Mouse (Mus musculus) heart, adult 8-10 months (tissue): ENCODE results near the gene Msh5. TPM values are rescaled to one million over a fixed set of nuclear protein-coding genes. Genes with fewer than 3 reads are reported as not detected.
"Not testable (repeated sequence)": the region's sequence is repeated elsewhere in the genome, so short reads cannot be mapped to it uniquely, and the experiment has no call there.

Experiments used
- DNase-seq: peaks from one replicate; pipeline ENCODE4 v3.0.0; 2022; ENCODE audit warnings: low spot score
- total RNA-seq, 4 experiments: library from RNA; stranded (reverse); gene quantifications; 2 replicates each; pipeline ENCODE4 v1.2.4; 2022

The Msh5 gene
- total RNA-seq, 4 experiments from 2014 or later: 0.33 to 0.56 TPM; not detected in 2

DNA sequence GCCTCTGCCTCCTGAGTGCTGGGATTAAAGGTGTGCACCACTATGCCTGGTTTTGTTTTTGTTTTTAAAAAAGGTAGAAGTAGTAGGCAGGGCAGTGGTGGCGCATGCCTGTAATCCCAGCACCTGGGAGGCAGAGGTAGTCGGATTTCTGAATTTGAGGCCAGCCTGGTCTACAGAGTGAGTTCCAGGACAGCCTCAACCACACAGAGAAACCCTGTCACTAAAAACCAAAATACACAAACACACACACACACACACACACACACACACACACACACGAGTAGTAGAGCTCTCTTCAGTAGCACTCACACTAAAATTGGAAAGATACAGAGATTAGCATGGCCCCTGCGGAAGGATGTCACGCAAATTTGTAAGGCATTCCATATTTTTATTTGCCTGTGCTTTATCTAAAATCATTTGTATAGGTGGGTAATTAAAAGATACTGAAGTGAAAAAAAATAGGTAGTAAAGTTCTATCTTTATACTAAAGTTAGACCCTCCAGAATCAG is 2.4 kb upstream of the Msh5 start:
- no peak for DNase-seq

DNA sequence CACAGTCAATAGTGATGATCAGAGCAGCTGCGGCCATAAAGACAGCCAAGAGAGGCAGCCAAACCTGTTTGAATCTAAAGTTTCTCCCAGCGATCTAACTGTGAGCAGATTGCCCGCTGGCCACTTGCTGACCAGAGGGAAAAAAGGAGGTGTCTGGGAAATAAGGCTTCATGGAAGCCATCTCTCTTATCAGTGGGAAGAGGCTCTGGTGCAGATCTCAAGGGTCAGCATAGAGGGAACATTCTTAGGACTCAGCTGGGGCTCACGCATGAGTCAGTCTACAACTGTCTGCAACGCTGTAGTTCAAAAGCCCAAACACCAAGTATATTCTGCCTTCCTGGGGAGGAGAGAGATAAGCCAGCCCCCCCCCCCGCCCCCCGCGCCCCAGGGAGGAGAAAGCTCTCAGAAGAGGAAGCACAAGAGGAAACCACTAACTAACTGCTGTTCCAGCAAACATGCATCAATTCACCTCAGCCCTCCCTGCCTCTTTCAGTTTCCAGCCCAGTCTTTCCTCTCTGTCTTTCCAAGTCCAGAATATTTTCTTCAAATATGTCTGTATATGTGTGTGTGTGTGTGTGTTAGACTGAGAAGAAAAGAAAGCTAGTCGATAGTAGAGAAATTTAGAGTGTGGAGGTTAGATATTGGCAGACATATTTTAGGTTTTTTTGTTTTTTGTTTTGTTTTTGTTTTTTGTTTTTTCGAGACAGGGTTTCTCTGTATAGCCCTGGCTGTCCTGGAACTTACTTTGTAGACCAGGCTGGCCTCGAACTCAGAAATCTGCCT is 1.8 kb upstream of the Msh5 start:
- DNase-seq: no peak

DNA sequence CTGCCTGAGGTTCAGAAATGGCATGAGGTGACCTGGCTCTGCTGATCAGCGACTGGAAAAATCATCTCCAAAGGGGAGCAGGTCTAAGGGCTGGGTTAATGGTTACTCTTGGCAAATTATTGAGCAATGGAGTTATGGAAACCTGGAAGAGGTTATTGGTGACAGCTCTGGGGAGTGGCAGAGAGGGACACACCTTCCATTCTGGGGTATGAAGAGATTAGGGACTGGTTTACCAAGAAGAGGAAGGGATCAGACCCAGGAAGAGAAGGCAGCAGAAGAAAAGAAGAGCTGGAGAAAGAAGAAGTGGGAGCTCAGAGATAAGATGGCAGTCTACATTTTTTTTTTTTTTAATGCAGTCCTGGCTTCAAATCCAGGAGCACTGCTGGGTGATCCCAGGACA is 1.1 kb upstream of the Msh5 start:
- DNase-seq: no peak

DNA sequence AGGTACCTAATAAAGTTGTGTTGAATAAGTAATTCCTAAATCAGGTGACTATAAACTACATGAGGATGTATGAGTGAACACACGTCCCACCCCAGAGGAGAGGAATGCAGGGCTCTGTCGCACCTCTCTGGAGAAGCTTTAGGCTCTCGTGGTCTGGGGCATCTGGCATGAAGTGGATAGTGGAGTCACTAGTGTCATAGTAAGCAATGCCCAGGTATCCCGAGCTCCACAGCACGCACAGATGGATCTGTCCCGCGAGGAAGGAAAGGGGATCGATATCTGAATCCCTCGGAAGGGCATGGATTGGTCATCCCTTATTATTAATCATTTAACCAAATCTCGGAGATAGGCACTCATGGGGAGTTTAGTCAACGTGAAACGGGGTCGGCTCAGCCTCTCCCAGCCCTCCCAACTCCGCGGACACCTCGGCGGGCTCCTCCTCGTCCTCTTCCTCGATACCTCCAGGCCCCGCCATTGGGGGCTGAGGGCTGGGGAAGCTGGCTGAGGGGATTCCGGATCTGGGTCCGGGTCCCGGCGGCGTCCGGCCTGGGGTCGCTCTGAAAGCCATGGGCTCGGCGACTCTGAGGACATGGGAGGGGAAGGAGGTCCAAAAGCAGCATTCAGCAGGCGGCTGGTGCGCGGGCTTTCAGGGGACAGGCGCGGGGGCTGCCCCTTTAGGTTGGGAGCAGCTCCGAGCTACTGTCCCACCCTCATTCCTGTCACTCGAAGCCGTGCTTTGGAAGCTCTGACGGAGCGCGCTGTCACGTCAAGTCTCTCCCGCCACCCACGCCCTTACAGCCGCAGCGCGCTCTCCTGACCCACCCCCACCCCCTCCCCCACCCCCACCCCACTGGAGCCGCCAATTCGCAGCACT is 501 bp downstream of the Msh5 start:
- DNase-seq: no peak

DNA sequence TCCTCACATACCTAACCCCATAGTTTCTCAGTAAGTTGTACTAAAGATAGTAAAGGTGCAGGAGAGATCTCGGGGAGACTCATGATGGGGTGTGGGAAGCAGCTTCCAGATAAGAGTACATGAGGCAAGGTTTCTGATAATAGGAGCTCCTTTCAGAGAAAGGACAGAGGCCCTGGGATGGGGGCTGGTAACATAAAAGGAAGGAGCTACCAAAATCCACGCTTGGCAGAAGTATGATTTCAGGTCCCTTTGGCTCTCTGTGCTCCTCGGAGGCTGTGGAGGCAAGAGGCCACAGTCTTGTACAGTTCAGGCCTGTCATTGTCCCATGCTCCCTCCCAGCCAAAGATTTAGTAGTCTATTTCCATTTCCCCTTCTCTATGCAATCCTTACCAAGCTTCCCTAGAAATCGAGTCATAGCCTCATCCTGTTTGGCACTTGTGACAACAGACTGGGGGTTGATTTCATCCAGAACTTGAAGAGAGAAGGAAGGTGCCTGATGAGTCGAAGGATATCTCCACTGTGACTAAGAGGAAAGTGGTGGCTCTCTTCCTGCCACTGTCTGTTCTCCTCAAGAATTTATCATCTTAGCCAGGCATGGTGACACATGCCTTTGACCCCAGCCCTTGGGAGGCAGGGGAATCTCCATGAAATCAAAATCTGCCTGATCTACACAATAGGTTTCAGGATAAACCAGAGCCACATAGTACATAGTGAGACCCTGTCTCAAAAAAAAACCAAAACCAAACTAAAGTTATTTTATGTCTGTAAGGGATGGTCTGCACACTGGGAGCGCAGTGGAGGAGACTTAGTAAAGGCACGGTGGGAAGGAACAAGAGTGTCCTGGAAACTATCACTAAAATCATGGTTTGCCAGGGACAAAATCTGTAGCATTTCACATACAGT is 1.4 kb downstream of the Msh5 start:
- no peak for DNase-seq

DNA sequence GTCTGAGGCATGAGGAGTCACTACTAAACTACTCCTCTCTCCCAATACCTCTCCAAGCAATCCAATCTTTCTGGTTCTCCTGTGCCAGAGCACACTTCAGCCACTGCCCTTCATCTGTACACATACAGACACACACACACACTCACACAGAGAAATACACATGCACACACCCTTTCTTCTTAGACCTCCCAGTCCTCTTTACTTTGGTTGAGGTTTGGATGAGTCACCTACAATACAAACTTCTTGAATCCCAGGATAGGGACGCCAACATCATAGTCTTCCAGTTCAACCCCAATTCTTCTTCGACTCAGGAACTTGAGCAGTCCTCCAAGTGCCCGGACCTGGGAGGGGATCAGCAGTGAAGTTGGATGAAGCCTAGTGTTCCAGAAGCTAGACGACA is 2.8 kb downstream of the Msh5 start:
- DNase-seq: no peak

DNA sequence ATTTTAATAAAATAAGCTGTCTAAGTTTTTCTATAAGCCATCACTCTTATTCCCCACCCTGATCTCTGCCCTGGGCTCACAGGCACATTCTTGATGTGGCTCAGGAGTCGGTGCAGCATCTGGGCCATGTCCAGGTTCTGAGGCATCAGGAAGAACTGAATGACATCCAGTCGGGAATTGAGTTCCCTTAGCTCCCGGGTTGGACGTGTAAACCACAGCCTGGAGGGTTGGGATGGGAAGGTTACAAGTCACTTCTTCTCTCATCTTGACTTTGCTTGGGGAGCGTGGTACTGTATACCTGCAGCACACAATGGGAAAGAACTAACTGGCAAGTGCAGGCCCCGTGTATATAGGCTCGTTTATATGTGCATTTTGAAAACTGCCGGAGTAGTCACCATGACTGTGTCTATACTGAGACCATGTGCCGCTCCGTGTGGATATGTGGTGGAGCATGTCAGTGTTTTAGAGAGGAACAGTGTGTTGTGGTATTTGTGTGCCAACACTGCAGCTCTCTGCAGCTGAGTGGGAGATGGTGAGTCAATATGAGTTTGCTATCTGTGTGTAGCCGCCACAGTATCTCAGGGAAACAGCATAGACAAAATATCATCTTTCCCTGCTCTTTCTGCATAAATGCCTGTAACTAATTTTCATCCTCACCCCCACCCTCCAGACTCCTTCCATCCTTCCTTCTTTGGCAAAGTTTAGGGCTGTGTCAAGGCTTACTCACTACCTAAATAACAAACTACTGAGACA is 7.2 kb downstream of the Msh5 start:
- no peak for DNase-seq

DNA sequence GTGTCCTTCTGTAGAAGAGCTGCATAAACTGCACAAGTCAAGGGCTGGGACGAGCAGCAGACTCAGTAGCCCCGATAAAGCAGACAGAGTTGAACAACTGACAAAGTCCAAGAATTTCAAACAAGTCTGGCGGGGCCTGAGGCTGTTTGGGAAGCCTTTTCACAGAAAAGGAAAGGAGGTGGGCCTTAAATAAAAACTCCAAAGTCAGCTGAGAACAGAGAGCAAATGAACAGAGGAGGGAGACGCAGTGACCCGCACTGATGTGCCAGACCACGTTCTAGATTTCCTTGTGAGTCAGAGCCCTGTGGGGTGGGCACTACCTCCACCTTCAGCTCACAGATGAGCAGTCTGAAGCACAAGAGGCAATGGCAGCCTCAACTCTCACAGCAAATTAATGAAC is 11.6 kb downstream of the Msh5 start:
- DNase-seq: no peak

DNA sequence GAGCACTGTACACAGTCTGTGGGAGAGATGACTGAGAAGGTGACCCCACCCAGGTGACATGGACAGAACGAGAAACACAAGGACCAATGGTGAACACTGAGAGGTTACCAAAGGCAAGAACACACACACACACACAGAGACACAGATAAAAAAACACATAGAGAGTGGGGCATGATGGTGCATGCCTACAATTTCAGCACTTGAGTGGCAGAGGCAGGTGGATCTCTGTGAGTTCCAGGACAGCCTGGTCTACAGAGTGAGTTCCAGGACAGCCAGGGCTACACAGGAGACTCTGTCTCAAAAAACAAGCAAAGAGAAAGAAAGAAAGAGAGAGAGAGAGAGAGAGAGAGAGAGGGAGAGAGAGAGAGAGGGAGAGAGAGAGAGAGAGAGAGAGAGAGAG is 12.8 kb downstream of the Msh5 start:
- DNase-seq: not testable (repeated sequence)

DNA sequence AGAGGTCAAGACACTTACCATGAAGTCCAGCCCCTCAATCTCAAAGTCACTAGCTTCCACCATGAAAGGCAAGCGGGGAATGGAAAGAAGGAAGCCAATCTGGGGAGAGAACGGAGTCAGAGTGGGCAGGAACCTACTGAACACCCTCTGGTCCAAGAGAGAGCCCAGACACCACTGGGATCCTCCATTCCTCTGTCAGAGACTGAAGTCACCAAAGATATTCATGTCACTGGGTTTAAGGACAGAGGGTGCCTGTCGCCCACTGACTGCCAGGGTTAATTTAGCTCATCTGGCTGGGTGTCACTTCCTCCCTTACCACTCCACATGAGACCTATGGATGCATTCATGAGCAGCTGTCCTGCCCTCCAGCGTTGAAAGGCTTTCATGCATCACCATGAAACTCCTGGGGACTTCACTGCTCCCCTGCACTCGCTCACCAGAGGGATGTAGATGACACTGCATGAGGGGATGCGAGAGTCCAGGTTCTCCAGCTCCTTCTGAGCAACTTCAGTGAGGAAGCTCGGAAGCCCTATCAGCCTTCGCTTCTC is 14.1 kb downstream of the Msh5 start:
- no peak for DNase-seq

DNA sequence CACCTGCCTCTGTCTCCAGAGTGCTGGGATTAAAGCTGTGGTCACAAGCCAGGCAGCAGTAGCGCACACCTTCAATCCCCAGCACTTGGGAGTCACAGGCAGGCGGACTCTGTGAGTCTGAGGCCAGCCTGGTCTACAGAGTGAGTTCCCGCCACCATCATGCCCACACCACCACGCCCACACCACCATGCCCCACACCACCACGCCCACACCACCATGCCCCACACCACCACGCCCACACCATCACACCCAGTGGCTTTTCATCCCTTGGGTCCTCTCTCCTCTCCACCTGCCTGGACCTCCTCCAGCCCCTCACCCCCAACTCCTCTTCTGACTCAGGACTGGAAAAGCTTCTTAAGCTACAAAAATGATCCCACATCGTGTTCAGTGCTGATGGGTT is 14.7 kb downstream of the Msh5 start:
- DNase-seq: no peak

DNA sequence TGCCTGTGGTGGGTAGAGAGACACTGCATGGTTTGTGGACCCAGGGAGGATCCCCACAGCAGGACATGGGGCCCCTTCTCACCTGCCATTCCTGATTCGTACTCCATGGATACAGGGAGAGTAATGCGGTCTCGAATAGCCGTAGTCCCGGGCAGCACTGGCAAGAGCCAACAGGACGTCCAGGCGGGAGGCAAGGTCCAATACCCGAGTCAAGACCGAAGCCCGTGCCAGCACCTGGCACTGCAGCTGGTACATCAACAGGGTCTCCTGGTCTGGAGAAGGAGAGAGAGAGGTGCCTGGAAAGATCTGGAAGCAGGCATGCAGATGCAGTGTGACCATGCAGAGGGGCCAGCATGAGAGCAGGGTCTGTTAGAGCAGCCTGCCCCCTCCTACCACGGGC is 15.3 kb downstream of the Msh5 start:
- no peak for DNase-seq

DNA sequence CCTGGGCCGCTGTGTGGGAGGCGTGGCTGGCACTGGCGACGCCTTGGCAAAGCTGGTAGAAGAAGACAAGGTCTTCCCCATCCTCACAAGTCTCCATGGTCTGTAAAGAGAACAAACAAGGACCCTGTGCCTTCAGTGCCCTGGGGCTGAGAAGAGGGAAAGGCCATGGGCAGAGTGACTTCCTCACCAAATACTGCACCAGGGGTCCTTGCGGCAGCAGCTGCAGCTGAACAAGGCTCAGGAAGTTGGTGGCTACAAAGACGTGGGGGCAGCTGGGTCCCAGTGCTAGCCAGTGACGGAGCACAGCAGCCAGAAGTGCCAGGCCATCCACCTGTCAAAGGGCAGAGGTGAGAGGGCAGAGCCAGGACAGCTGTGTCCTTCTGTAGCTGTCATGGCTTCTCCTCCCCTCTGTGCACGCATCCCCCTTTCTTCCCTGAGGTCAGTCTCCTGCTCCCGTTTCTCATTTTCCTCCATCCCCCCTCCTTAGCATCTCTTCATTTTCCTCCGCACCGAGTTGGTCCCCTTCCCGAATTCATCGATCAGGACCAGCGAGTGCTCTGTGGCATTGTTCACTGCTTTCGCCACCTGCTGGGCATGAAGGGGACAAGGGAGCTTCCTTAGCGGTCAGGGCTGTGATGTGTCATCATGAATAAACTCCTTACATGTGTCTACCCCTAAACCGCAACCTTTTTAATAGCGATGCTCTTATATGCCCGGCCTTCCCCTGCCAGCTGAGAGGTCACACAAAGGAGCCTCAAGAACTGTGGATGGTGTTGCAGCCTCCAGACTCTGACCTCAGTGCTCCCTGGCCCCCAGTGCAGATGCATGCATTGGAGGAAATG is 16.6 kb downstream of the Msh5 start:
- no peak for DNase-seq

DNA sequence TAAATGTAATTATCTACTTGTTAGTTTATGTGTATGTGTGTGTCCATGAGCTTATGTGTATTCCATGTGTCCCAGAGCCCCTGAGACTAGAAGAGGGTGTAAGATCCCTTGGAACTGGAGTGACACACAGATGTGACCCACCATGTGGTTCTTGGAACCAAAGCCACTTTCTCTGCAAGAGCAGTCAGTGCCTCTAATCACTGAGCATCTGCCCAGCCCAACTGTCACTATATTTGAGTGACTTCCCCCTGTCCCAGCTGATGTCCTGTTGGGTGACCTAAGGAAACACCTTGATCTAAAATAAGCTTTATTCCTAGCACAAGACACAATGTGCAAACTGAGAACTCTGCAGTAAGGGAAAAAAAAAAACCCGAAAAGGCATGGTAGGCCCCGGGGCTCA is 18.2 kb downstream of the Msh5 start:
- no peak for DNase-seq

DNA sequence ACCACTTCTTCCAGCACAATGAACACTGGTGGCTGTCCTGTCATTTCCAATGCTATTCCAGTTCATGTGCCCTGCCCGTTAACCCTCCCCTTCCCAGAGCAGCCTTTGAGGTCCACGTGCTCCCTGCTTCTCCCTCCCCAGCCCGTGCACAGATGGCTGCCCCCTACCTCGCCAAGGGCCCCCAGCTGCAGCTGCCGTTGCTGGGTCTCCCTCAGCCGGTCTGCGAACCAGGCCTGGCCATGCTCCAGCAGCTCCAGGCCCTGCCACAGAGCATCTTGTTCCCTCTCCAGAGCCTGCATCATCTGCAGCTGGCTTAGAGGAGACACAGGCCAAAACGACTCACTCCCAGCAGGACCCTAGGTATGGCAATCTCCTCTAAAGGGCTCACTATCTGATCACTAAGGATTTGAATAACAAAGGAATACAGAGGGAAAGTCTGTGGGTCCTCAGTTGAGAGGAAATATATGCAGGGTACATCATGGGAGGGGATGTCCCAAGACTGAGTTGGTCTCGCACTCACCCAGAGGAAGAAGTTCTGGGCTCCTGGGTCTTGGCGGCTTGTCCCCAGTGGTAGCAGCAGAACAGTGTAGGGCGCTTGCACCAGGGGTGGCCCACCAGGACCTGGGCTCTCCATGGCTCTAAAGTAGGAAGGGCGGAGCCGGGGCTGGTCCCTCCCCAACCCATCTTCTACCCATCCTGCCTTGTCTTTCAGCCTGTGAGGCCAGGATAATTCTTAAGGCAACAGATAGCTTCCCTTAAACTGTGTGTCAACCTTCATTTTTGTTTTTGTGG is 19.1 kb downstream of the Msh5 start, which contains the start of gene Sapcd1:
Gene Sapcd1, minus strand, starts transcription at position 740 of the 792 bp plus-strand sequence.
- no peak for DNase-seq

DNA sequence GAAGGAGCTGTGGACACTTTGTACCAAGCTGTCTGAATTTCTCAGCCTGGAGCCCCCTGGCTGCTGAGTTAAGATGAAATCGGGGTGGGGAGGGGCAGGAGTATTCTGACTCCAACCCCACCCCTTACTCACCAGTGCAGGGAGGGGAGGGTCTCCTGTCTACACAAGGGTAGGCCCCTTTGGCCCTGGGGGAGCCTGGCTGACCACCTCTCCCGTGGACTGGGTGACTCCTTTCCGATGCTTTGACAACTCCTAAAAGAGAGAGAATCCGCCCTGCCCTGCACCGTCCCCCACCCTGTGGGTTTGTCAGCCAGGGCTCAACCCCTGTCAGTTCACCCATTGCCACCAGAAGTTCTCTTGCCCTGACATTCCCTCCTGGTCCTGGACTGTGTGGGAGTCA is 20.3 kb downstream of the Msh5 start:
- DNase-seq: no peak

DNA sequence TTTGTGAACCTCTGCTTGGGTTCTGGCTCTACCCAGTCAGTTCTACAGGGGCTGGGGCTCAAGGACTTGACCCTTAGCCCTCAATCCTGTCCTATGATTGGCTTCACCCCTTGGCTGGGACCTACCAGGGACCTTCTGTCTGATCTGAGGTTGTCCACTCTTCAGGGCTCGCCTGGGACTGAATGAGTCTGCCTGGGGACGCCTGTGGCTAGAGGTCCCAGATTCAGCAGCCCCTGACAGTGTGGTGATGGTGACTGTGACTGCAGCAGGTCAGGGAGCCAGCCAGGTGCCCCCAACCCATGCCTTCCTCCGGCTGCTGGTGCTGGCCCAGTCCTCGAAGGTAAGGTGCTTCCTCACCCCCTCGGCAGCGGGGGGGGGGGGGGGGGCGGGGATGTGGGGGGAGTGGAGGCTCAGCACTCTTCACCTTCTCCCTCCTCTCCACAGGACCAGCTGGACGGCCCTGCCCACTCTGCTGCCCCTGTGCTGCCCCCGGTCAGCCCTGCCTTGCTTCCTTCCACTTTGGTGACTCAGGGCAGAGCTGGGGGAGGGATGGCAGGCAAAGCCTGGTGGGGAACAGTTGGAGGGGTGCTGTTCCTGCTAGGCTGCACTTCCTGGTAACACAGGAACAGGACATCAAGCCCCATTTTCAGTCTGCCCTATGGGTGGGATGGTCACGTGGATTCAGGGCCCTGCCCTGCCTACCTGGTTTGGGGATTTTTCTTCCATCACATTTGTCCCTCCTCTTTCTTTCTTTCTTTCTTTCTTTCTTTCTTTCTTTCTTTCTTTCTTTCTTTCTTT is 21.7 kb downstream of the Msh5 start:
- DNase-seq: no peak

DNA sequence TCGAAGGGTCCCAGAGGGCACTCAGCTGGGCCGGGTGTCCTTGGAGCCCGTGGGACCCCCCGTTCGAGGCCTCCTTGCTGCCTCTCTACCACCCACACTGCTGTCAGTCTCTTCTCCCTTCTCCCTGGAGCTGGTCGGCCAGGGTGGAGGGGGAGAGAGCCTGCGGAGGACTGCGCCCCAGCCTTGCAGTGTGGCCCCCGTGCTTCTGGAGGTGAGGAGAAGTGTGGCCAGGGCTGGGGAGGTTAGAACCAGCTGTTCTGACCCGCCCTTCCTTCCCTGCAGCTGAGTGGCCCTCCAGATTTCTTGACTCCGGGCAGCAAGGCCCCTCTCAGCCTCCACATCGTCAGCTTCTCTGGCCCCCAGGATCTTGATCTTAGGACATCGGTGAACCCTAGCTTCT is 22.3 kb downstream of the Msh5 start:
- no peak for DNase-seq
